Mouse (Mus musculus) liver, adult 2 months (tissue): ENCODE measurements around the gene Eif2s2.

Experiments used
- CTCF ChIP-seq: fragments of 200-500 bp; IDR thresholded peaks from 2 replicates; pipeline ENCODE4 v1.5.1; 2011; ENCODE audit warnings: low read depth, low read length, control low read depth
- POLR2A ChIP-seq: fragments of 200-500 bp; IDR thresholded peaks from 2 replicates; pipeline ENCODE4 v1.6.1; 2011; ENCODE audit warnings: low read length, control low read depth; ENCODE audit not compliant: insufficient read depth; ENCODE audit errors: extremely low read depth

DNA sequence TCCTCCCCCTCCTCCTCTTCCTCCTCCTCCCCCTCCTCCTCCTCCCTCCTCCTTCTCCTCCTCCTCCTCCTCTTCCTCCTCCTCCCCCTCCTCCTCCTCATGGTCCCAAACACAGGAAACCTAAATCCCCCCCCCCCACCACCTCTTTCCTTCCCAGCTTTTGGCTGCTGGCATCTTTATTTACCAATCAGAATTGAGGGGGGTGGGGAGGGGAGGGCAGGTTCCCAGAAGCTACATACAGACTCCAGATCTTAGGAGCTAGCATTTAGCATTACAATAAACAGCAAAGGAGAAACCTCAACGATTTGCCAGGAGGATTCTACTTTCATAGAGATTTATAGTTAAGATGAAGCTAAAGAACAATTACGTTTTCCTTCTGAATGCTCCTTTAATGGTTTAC is 13.1 kb upstream of the Eif2s2 start:
- no peak for TF ChIP-seq CTCF
- no peak for TF ChIP-seq POLR2A
